Mouse (Mus musculus) v-Abl transformed pro-B cells (cell line): Measurements from ENCODE around the gene Cd151.

Experiments used
- in situ Hi-C, 2 experiments: fragments of 400-800 bp; cut with MboI; formaldehyde crosslinking; loops; one replicate each; pipeline ENCODE4 v1.15.1; 2025; ENCODE audit not compliant: unreplicated experiment in 2 of 2

Cd151 gene

GRCm38 (mm10) chr7:141467230-141468030 is at the start of gene Cd151:
Cd151 (plus strand) TSS chr7:141467392.
- in situ Hi-C loops, result no loop called here

DNA sequence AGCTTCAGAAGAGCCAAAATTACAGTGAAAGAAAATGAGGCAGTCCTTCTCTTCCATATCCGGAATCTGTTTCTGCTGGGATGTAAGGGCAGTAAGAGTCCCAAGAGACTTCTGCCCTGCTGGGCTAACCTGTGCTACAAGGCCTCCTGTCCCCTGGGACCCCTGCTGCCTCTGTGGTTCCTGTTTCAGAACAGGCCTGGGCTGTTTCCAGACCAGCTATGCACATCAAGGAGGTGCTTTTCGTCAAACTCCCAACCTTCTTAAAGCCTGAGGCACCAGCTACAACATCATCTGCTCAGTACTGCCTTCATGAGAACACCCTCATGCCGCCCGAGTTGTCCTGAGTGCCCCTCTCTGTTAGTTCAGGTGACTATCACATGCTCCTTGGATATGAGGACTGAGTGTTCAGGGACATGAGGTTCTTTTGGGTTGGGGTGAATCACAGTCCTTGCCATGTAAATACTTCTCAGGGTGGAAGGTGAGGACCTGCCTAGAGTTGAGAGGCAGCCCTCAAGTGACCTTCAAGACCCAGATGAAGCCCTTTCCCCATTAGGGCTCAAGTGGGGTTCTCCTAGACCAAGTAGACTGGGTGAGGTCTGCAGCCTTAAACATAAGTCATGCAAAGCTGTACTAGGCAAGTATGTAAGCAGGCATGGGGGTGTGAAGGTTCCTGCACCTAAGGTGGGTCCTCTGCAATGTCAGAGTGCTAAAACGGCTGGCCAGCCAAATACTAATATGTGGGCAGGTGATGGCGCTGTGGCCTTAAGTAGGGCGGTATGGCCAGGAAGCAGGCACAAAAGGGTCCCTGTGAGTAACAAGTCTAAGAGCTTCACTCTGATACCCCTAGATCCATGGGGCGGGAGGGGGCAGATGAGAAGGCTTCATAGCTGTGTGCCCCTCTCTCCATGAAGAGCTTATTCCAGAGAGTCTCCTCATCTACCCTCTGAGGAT is 49.2 kb upstream of the Cd151 start:
- in situ Hi-C loops, result no loop called here

DNA sequence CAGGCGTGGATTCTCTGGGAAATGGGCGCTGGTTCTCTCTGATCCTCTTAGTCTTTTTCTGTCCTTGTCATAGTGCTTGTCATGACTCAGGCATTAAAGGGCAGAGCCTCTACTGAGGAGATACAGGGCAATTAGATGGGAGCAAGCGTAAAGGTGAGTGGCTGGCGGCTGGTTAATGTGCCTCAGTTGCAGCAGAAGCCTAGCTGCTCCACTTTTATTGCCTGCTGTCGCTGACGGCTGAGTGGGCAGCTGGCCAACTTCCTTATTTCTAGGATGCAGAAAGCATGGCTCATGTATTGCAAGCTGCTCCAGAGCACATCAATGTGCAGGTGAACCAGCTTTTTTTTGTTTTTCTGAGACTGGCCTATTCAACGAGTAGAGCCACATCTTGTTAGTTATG is 48.2 kb upstream of the Cd151 start:
- in situ Hi-C loops, result no loop called here

GRCm38 (mm10) chr7:141420030-141420702 is 47.0 kb upstream of the Cd151 start:
- in situ Hi-C loops, result no loop called here

- in situ Hi-C loops, result no loop called here
These were observed 43.4 kb upstream of the Cd151 start for GRCm38 (mm10) chr7:141423811-141424210.

- in situ Hi-C loops, result no loop called here
These were observed 40.1 kb upstream of the Cd151 start for GRCm38 (mm10) chr7:141426948-141427730.

- in situ Hi-C loops, result no loop called here
These were observed 38.5 kb upstream of the Cd151 start for GRCm38 (mm10) chr7:141428701-141429100.

DNA sequence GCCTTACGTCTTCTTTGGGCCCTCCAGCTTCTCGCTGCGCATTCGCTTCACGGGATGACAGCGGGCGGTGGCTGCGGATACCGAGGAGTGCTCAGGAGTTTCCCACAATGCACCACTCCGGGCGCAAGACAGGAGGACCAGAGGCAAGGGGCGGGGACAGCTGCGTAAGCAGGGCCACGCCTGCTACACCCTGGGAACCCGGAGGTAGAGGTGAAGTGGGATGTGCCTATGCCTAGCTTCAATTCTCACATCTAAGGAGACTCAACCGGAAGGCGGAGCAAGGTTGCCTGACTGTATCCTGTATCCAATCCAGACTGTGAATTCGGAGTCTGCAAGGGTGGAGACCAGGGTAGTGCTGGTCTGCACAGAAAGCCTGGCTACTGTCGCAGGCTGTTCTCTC is 37.9 kb upstream of the Cd151 start, which contains the start of gene Cend1:
Cend1 (minus strand) TSS at position 182 of the 400 bp plus-strand sequence.
- in situ Hi-C loops, result no loop called here

DNA sequence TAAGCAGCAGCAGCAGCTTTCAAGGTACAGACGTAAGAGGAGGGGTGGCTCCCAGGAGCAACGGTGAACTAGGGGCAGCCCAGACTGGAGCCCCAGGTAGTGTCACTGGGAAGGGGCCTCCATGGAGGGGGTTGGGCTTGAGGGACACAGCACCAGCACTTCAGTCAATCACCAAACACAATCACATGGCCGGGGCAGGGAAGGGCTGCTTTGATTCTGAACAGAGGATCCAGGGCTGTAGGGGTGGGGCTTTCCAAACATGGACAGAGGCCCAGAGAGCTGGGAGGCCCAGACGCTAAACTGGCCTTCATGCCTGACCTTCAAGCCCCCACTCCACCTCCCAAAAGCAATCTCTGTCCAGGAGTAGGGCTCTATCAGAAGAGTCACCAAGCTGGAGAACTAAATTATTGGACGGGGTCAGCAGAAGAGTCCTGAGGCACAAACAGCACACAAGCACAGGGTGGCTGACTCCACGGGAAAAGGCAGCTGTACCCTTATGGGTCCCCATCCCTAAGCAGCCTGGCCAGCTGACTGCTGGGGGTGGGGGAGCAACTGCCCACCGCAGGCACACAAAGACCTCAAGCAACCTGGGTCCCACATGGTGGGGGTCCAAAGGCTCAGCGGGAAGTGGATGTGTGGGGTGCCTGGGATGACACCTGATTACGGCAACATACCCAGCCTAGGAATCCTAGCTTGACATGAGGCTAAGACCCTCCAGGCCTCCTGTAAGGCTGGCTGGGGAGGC is 37.2 kb upstream of the Cd151 start:
- in situ Hi-C loops, result no loop called here

DNA sequence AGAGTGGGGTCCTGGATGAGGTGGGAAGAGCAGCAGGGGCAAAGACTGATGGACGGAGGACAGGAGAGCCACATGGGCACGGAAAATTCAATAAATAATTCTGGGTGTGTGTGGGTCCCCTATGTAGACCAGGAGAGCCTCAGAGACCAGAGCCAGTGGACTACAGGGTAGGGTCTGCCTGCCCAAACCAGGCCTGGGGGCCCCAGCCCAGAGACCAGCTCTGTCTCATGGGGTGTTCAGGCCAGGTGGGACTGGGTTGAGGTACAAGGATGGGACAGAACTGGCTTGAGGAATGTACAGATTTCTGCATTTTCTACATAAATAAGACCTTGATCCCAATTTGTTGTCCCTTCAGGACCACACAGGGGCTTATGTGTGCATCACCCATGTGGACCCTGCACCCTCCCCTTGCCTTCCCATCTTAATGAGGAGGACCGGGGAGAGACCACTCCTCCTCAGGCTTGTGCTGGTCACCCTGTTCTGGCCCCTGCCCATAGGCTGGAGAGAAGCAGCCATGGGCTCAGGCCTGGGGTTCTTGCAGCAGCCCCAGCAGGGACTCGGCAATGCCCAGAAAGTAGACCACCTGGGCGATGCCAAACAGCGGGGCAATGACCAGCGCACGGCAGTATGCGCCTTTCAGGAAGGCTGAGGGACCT is 36.5 kb upstream of the Cd151 start:
- in situ Hi-C loops, result no loop called here

DNA sequence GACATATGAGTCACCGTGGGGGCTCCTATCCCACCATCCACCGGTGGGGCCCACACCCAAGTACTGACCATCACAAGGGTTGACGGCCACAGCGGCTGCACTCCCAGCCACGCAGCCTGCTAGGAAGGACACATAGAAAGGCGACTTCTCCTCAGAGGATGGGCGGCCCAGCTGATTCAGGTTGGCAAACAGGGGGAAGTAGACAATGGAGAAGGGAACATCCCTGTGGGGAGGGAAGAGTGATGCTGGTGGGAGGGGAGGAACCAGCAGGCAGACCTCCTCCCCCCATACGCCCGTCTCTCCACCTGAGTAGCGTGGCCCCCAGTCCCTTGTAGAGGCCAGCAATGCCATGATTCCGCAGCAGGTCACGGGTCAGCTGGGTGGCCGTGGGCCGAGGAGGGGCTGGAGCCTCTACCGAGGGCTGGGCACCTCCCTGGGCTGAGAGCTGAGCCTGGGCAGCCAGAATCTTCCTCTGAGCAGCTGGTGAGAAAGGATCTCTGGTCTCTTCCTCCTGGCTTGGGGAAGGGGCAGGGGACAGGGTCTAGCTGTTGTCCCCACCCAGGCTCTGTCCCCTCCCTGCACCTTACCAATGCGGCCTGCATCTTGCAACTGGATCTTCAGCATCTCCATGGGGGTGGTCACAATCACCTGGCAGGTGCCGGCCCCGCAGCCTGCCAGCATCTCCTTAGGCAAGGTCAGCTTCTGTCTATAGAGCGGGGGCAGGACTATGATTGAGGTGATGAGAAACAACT is 35.6 kb upstream of the Cd151 start:
- in situ Hi-C loops, result no loop called here

DNA sequence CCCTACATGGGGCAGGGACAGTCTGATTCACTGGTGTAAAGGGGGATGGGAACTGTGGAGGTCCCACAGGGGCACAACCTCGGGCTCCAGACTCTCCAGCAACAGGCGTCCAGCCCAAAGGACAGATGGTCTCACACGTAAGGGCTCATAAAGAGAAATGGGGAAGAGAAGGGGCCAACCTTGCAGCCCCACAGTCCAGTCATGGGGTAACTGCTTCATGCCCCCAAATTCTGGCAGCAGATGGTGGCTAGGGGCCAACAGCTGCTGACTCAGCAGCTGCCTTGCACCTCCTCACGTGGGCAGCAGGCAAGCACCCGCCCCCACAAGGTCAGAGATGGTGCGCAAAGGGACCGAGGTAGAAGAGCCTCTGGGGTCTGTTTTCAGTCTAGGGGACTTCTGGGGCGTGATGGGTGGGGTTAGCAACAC is 35.0 kb upstream of the Cd151 start:
- in situ Hi-C loops, result no loop called here

DNA sequence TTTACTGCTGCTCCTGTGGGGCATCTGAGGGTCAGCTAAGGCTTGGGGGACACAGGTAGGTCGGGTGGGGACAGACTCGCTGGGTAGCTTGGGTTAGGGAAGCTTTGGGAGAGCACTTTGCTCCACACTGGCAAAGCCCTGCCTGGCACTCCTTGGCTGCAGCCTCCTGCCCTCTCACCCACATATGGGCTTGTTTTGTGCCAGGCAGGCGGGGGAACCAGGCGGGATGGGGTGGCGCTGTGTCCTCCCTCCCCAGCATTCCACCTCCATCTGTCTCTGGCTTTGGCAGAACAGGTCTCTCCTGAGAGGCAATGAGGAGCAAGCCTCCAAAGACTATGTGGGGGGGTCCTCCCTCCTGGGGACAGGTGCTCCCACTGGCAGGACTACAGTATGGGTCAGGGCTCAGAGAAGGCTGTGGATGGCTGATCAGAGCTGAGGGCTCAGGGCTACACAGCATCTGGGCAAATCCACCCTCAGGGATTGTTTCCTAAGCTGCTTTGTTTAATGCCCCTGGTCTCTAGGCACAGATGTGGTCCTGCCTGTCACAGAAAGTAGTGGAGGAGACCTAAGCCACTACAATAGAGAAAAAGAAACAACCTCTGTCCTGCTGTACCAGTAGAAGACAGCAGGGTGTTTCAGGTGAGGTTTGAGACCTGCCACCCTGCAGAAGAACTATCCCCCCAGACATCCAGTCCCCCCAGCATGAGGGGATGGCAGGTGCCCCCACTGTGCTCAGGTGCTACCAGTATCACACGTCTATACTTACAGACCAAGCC is 34.3 kb upstream of the Cd151 start:
- in situ Hi-C loops, result no loop called here

DNA sequence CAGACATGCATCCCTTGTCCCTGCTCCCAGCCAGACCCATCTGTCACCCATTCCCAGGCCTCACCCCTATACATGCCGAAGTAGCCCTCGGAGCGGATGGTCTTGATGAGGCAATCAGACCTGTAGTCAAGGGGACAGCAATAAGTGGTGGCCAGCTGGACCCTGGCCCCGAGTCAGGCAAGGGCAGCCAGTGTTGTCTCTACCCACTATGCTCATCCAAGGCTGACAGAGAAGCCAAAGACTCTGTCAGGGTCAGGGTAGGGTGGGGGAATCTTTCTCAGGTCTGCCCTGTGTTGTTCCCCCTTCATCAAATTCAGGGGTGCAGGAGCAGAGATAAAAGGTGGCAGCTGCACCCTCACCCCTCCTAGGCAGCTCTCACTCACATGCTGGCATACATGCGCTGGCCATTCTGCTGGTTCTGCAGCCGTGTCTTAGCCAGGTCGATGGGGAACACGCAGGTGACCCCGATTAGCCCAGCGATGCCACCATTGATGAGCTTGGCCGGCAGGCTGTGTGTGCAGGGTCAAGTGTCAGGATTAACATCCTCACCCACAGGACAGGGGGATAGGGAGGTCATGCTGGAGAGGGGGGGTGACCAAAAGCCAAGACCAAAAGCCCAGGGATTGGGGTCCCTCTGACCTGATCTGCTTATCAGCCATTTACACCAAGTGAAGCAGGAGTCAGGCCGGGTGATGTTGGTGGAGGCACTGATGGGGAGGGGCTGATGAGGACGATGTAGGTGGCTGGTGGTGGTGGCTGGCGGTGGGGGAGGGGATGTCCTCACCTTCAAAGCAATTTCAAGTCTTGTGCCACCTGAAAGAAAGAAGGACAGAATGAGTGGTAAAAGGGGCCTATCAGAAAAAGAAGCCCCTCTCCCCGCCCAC is 33.4 kb upstream of the Cd151 start:
- in situ Hi-C loops, result no loop called here

DNA sequence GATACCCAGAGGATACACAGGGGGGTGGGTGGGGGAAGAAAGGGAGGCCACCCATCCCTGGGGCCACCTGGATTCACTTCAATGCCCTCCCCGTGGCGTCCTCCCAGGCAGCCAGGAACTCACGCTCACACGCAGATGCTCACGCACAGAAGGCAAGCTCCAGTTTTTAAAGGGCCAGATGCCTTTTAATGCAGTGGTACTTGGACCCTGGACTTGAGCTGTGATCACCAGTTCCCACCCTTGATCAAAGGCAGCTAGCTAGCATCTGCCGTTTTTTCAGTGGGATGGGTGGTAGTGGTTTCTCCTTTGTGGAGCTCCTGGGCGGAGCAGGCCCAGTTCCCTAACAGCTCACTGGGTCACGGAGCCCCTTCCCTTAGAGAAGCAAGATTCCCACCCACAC is 32.7 kb upstream of the Cd151 start:
- in situ Hi-C loops, result no loop called here

DNA sequence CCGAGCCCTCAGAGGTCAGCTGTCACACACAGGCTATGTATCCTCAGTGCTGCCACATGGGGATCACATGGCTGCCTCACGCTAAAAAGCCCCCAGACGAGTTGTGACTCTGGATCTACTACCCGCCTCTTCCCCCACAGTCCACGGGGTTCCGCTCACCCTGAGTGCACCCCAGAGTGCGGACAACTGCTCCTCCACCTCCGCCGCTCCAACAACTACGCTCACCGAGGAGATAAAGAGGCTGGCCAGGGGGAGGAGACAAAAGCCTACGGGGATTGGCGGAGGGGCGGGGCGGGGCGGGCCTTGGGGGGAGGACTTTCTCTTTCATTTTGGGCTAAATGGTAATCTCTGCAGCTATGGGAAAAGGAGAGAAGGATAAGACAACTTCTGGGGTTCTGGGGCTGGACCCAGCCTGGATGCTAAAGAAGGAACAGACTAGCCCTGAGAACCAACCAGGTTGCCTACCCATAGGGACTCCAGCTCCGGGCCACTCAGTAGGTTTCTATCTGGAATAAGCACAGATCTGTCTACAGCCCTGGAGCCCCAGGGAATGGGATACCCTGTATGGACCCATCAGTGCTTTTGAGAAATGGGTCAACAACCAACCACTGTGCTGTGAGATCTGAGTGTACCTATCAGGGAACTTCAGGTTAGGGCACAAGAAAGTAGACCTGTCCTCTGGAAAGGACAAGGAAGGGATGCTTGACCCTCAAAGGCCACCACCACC is 31.9 kb upstream of the Cd151 start:
- in situ Hi-C loops, result no loop called here
